Mouse (Mus musculus) testis, postnatal 14 days (tissue): ENCODE data around the gene Stx5a.
A peak's percentile ranks its signal among the peaks of the same experiment; 100 is the strongest.

Experiments
- DNase-seq: peaks from one replicate; pipeline ENCODE4 v3.0.0; 2021; ENCODE audit warnings: low spot score

Stx5a gene

GRCm38 (mm10) chr19:8745382-8745781 is 4.2 kb downstream of the Stx5a start:
- DNase-seq: no peak

- DNase-seq: no peak
Observed at GRCm38 (mm10) chr19:8747368-8747767, 6.2 kb downstream of the Stx5a start.

- DNase-seq: no peak
Observed at GRCm38 (mm10) chr19:8755652-8756051, 14.4 kb downstream of the Stx5a start.

- peak; percentile 92 for DNase-seq
Observed at GRCm38 (mm10) chr19:8756635-8757387, 15.6 kb downstream of the Stx5a start, which contains the start of gene Nxf1. TSS of gene Nxf1 (plus strand) at chr19:8757073.

- DNase-seq: no peak
Observed at GRCm38 (mm10) chr19:8757471-8757998, 16.3 kb downstream of the Stx5a start.

GRCm38 (mm10) chr19:8758899-8759298 is 17.7 kb downstream of the Stx5a start:
- no peak for DNase-seq

GRCm38 (mm10) chr19:8760757-8761156 is 19.5 kb downstream of the Stx5a start:
- no peak for DNase-seq

- DNase-seq: no peak
Observed at GRCm38 (mm10) chr19:8763276-8763675, 22.1 kb downstream of the Stx5a start.

GRCm38 (mm10) chr19:8765562-8765961 is 24.3 kb downstream of the Stx5a start:
- DNase-seq: no peak

- peak; percentile 70 for DNase-seq
Observed at GRCm38 (mm10) chr19:8770567-8771270, 29.5 kb downstream of the Stx5a start, which contains the start of gene Tmem223. TSS of gene Tmem223 (plus strand) at chr19:8770996.

GRCm38 (mm10) chr19:8772996-8773395 is 31.8 kb downstream of the Stx5a start:
- no peak for DNase-seq

- no peak for DNase-seq
Observed at GRCm38 (mm10) chr19:8773409-8773808, 32.2 kb downstream of the Stx5a start.

- peak; percentile 94 for DNase-seq
Observed at GRCm38 (mm10) chr19:8774086-8774835, 33.0 kb downstream of the Stx5a start, which contains the start of gene Tmem179b. TSS of gene Tmem179b (minus strand) at chr19:8774467.

GRCm38 (mm10) chr19:8774951-8775421 is 33.8 kb downstream of the Stx5a start:
- DNase-seq: no peak

- peak; percentile 92 for DNase-seq
Observed at GRCm38 (mm10) chr19:8786008-8786781, 45.0 kb downstream of the Stx5a start, which contains the start of gene Taf6l. TSS of gene Taf6l (minus strand) at chr19:8786417.

GRCm38 (mm10) chr19:8788521-8788920 is 47.3 kb downstream of the Stx5a start:
- DNase-seq: no peak

GRCm38 (mm10) chr19:8789171-8789570 is 48.0 kb downstream of the Stx5a start:
- no peak for DNase-seq

GRCm38 (mm10) chr19:8790171-8790570 is 49.0 kb downstream of the Stx5a start:
- no peak for DNase-seq

GRCm38 (mm10) chr19:8798264-8798946 is 57.2 kb downstream of the Stx5a start, which contains the start of gene Polr2g:
TSS of gene Polr2g (minus strand) at chr19:8798577.
- peak; percentile 89 for DNase-seq

GRCm38 (mm10) chr19:8798947-8799315 is 57.7 kb downstream of the Stx5a start:
- DNase-seq: no peak
